Mouse (Mus musculus): Measurements from ENCODE around the gene Cldn22.

Cldn22 gene

GRCm38 (mm10) chr8:47843063-47843462, 18.8 kb downstream of the Cldn22 start:
- no peak for DNase-seq

GRCm38 (mm10) chr8:47843651-47844050, 19.4 kb downstream of the Cldn22 start:
- no peak for DNase-seq

GRCm38 (mm10) chr8:47845956-47846355, 21.7 kb downstream of the Cldn22 start:
- no peak for DNase-seq

- no peak for DNase-seq
These were observed 22.9 kb downstream of the Cldn22 start for GRCm38 (mm10) chr8:47847161-47847560.

GRCm38 (mm10) chr8:47847931-47848330, 23.6 kb downstream of the Cldn22 start:
- DNase-seq: no peak

GRCm38 (mm10) chr8:47849842-47850241, 25.6 kb downstream of the Cldn22 start:
- no peak for DNase-seq

GRCm38 (mm10) chr8:47851824-47852502, 27.7 kb downstream of the Cldn22 start:
- DNase-seq: no peak

- DNase-seq: no peak
These were observed 28.5 kb downstream of the Cldn22 start for GRCm38 (mm10) chr8:47852737-47853136.

GRCm38 (mm10) chr8:47853356-47853755, 29.1 kb downstream of the Cldn22 start:
- DNase-seq: no peak

- no peak for DNase-seq
These were observed 35.0 kb downstream of the Cldn22 start for GRCm38 (mm10) chr8:47859259-47859658.

GRCm38 (mm10) chr8:47866568-47866967, 42.3 kb downstream of the Cldn22 start:
- DNase-seq: no peak

GRCm38 (mm10) chr8:47867067-47867466, 42.8 kb downstream of the Cldn22 start:
- peak; percentile 95 for DNase-seq

GRCm38 (mm10) chr8:47872361-47873107, 48.3 kb downstream of the Cldn22 start:
- no peak for DNase-seq

- no peak for DNase-seq
These were observed 50.4 kb downstream of the Cldn22 start for GRCm38 (mm10) chr8:47874497-47875178.

All from right cerebral cortex, postnatal 4 days (tissue).